Mouse (Mus musculus) ES-Bruce4 (cell line): ENCODE measurements around the gene Stk11ip.

Experiments
- CTCF ChIP-seq: IDR thresholded peaks from one replicate; pipeline ENCODE4 v1.8.1; 2011; ENCODE audit warnings: low read depth, low read length
- EP300 ChIP-seq: IDR thresholded peaks from 2 replicates; pipeline ENCODE4 v1.6.1; 2011; ENCODE audit warnings: low read depth, low read length; ENCODE audit not compliant: insufficient read depth
- POLR2A ChIP-seq: IDR thresholded peaks from one replicate; pipeline ENCODE4 v1.8.1; 2011; ENCODE audit warnings: low read length; ENCODE audit not compliant: insufficient read depth

DNA sequence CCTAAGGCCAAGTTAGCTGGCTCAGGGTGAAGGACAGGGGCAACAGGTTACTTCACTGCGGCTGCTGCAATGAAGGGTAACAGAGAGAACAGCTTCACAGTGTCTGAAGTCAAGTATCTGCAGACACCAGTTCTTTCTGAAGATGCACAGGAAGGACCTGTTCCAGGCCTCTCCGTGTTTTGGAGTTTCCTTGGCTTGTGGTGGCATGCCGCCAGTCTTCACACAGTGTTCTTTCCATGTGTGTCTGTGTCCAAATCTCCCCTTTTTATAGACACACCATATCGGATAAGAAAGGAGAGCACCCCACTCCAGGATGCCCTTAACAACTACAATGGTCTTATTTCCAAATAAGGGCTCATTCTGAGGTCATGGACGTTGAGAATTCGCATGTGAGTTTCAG is 23.0 kb downstream of the Stk11ip start:
- no peak for TF ChIP-seq POLR2A
- no peak for TF ChIP-seq CTCF
- no peak for TF ChIP-seq EP300
